Mouse (Mus musculus) right cerebral cortex, postnatal 25 days (tissue): Measurements from ENCODE around the gene Cobl.

ENCODE experiments used
- DNase-seq: peaks from one replicate; pipeline ENCODE4 v3.0.0; 2022

Gene Cobl

DNA sequence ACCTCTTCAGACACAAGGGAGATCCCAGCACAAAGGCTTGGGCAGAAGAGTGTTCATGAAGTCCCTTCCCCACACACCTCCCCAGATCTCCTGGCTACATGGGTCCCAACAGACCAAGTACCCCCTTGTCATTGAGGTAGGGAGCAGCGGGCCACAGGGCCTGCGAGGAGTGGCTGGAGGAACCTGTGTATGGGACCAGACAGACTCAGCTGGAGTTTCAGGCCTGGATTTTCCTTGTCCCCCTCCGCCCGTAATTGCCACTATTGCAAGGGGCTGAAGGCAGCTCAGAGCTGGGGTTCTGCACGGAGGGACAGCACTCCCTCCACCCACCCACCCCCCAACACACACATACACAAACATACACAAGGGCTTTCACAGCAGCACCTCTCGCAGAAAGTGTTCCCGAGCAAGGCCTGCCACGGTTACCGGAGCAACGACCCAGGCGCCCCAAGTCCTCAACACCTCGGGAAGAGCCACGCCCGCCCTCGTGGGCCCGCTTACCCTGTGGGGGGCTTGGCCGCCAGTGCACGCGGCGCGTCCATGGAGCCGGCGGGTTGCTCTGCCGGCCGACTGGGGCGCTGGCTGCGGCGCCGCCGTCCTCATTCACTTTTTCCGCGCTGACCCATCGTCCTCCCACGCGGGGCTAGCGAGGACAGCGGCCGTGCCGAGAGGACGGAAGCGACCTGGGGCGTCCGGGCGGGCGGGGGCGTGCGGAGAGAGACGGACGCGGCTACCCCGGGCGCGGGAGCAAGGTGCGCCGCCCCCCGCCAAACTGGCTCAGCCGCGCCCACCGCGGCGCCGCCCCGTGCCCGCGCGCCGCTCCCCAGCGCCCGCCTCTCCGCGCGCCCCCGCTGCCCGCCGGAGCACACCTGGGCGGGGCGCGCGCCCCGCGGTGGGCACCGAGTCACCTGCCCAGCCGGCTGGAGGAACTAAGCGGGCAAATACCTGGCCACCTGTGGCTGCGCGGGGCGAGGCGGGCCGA is at the start of gene Cobl:
Cobl (minus strand) TSS at position 780 of the 982 bp plus-strand sequence.
- peak; percentile 56 for DNase-seq

DNA sequence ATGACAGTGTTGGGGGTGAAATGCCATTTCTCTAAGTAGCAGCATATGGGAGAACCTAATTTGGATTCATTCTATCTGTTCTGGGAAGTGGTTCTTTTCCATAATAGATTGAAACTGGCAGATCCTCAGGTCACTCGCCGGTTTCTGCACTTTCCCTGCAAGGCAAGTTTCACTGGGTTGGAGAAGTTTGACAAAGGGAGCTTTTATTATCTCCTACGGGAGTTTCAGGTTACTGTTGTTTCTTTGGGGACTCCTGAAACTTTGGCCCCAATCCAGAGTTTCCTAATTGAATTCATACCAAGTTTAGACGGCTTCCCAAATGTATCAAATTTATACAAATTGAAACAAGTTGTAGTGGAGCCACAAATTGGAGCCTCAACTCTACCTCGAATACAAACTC is 49.0 kb upstream of the Cobl start:
- DNase-seq = no peak

DNA sequence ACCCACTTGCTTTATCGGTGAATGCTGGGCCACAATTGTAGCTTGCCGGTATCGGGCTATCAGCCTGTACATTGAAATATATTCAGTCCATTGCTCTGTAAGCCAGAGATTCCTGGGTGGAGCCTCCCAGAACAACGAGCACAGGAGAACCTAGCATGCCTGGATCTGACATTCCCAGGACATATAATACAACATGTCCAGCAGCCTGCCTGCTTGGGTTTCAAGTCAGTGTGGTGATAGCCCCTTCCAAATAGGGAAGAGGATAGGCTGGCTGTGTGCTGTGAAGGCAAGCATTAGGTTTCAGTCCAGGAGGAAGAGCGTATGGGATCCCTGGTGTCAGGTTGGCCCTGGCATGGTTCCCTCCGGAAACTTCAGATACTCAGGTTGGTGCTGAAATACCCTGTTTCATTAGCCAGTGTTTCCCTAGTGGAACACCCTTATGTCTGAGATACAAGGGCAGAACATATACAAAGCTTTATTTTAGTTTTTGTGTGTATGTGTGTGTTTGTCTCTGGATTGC is 41.7 kb upstream of the Cobl start:
- no peak for DNase-seq

DNA sequence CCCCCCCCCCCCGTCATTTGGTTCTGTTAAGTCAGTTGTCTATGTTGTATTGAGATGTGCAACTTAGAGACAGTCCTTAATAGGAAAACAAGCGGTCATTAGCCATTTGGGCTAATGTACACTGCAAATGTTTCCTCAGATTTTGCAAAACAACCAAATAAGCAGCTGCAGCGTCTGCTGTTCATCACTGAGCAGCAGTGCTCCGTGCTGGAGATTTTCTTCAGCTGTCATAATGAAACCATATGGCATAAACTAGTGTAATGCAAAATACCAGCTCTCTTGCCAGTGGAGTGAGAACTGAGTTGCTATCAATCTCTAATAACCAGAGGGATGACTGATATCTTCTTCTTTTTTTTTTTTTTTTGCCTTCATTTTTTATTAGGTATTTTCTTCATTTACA is 39.0 kb upstream of the Cobl start:
- DNase-seq = no peak

DNA sequence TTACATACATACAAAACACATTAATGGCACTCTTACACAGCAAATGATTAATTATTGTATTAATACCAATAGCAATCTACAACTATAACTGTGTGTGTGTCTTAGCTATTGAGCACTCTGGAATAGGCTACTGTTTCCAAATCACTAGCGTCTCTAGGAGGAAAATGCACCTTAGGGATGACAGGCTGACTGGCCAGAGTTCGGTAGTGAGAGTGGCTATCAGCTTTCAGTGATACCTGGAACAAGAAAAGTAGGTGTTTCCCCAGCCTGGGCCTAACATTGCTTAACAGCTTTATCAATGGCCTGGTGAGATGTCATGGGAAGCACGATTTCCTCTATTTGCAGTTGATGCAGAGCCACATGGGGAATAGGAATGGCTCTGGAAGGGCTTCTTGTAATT is 37.0 kb upstream of the Cobl start:
- no peak for DNase-seq

DNA sequence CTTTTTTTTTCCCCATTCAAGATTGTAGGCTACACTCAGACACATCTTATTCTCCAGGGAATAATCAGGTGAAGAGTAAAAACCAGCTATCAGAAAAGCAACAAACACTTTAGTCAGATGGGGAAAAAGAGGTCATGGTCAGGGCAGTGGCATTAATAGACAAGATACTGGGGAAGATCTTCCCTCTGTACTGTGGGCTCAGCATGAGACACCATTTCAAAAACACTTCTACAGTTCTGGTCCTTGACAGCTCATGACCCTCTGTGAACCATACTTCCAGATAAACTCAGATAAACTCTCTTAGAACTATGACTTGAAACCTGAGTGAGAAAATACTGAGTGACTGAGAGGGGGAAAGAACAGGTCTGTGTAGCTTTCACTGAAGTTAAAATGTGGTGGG is 29.0 kb upstream of the Cobl start:
- DNase-seq = no peak

DNA sequence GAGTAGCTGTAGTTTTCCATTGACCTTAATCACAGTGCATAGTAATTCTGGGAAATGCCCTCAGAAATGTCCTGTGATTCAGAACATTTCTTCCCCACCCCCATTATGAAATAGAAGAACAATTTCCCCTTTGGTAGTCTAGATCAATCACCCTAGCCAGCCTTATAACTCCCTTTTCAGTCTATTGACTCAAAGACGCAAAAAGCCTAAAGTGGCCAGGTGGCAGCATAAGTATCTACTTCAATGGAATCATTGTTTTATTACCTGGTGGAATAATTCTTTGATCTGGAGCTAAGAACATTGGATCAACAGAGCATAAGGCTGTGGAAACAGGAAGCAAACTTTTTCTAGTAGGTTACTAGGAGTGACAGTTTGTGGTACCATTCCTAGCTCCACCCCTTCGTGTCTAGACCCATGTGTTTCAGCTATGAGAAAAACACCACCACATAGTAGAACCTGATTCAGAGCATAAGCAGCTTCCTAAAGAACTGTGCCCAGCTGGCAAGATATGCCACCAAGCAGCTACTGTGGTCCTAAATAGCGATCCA is 15.2 kb upstream of the Cobl start:
- DNase-seq = no peak

DNA sequence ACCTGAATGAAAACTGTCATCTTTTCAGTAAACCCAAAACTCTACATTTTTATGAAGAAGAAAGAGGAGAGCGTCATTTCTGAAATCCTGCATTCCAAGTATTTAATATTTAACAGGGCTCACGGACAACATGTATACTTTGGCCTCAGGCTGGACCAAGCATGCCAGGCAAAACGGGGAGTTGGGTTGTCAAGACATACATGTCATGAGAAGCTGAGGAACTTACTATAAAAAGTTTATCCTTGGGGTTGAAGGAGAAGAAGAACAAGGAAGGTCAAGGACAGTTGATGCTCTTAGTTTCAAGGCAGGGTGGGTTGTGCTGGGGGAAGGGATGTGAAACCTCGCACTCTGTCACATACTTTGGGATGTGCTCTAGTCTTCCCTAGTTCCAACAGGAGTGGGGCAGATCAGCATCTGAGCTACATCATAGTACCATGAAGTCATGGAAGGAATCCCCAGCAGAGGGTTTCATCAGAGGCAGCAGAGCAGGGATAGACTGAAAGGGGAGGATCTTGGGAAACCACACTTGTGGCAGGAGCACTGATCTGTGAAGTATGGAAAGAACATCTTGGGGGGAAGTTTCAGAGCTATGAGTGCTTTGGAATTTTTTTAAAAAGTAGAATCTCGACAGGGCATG is 9.7 kb upstream of the Cobl start:
- DNase-seq = no peak

DNA sequence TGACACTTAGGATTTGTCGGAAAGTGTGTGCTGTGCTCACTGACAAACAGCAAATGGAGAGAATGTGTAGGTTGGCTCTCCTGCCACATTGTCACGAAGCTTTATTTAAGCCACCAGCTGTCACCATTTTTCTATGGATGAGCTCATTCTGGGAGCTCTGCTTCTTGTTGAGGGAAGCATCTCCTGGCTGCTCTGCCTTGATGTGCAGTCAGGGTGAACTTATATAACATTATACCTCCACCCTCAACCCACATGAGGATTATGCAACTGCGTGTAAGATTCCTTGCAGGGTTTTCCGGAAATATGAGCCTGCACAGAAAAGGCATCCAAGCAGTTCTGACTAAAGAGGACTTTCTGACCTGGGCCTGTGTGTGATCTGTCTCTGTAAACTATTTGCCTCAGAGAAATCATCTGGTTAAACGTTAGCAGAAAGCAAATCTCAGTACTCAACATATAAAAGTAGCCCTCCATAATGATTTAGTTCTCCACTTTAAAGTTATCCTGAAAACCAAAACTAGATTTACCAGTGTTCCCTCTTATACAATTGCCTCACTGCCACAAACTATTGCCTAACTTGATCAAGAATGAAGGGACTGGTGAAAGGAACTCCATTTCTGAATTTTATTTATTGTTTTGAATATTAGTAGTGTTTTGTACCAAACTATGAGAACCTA is 9.0 kb upstream of the Cobl start:
- DNase-seq = peak; percentile 71

DNA sequence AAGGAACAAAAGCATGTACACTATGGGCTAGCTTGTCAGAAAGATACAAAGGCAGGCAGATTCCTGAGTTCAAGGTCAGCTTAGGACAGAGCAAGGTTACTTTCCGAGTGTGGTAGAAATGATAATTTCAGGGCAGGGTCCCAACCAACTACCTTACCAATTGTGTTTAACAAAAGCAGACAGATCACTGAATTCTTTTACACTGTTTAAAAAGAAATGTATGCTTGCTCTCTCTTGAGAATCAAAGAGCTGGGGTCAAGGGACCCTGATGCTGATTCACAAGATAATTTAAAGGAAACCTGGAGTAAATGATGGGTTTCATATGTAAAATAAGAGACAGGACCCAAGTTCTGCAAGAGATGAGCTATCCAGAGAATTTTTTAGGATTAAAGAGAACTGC is 4.9 kb upstream of the Cobl start:
- DNase-seq = no peak

DNA sequence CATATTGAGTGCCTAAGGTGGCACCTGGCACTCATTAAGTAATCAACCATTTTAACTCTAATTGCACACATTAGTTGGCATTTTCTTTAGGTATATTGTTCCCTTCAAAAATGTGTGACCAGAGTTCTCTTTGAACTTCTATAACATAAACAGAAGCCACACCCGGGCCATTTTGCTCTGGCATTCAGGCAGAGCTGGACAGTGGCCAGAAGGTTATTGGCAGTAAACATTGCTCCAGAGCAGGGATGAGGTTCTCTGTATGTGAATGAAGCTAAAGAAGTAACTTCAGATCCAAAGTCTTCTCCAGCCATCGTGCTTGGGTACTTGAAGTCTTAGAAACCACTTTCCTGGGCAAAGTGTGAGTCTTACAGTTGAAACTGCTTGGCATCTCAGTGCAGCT is 3.9 kb upstream of the Cobl start:
- DNase-seq = no peak

DNA sequence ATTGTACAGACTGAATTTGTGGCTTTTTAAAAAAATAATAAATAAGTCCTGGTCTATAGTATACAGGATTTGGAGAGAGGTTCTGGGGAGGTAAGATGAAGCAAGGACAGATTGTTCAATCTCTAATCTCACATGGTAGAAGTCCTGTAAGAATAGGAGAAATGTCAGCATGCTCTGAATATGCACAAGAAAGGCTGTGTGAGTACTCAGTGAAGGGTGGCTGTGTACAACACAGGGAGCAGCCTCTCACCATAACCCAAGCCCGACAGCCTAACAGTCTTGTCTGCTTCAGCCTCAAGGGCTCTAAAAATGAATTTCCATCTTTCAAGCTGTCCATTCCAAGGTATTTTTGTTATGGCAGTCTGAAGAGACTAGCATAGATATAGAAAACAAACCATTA is 3.1 kb upstream of the Cobl start:
- DNase-seq = no peak

DNA sequence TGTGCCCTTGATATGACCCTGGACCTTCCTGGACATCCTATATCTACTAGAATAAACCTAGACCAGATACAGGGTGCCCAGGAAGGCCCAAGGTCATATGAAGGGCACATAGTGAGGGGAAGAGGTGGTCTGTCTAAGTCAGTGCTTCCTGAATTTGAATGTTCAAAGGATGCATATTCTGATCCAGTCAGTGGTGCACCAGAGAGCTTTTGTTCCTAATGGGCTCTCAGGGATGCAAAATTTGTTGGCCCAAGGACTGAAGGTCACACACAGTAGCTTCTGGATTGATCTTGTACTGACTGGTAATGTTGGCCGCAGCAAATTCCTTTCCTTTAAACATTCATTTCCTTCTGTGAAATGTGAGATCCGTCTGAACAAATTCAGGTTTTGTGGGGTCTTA is 2.5 kb upstream of the Cobl start:
- DNase-seq = no peak

DNA sequence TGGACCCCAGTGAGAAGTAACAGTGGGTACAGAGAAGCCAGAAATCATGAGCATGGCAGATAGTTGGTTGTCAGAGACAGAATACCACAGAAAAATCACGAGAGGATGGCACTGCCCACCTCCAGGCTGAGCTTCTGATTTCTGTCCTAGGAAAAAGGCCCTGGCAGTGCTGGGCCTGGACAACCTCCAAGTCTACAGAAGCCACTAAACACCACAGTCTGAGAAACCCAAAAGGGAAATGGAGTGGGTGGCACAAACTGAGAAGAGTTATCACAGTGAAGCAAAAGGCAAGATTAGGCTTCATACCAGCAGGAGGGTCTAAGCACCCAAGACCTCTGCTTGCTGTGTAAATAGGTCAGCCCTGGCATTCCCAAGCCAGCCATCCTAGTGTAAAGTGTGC is 1.8 kb upstream of the Cobl start:
- no peak for DNase-seq

DNA sequence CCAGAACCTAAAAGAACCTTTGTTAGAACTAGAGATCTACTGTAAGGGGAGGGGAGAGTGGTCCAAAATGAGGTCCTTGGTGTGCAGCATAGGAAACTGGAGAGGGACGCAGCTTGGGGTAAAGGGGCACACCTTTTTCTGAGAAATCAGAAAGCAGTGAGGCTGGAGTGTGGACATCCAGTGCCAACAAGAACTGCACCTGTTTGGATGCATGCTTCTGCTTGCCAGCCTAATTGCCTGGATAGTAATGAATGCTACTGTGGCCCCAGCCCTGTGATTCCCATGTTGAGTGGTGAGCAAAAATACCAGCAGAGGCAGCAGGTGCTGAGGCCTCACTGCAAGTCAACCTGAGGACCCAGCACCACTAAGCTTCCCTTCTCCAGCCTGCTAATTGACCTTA is 469 bp upstream of the Cobl start:
- no peak for DNase-seq

DNA sequence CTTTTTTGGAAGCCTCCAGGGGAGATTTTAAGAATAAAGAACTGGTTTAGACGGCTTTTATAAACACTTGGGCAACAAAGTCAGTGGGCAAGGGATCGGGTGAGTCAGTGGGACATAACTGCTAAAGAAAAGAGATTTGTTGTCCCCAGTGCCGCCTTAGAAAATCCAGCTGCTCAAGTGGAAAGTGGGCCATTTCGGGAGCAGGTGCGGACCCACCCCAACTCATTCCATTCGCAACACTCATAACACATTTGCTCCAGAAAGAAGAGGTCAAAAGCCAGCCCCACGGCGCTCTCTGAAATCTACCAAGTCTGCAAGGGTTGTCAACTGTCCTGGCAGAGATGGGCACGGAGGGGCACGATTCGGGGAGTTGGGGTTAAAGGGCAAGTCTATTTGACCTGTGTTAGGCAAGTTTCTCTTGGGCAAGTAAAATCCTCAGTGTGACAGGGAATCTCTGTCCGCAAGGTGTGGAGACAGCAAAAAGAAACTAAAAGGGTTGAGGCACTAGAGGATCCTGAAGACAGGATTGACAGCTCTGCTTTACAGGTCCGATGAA is 1.1 kb downstream of the Cobl start:
- DNase-seq = no peak

DNA sequence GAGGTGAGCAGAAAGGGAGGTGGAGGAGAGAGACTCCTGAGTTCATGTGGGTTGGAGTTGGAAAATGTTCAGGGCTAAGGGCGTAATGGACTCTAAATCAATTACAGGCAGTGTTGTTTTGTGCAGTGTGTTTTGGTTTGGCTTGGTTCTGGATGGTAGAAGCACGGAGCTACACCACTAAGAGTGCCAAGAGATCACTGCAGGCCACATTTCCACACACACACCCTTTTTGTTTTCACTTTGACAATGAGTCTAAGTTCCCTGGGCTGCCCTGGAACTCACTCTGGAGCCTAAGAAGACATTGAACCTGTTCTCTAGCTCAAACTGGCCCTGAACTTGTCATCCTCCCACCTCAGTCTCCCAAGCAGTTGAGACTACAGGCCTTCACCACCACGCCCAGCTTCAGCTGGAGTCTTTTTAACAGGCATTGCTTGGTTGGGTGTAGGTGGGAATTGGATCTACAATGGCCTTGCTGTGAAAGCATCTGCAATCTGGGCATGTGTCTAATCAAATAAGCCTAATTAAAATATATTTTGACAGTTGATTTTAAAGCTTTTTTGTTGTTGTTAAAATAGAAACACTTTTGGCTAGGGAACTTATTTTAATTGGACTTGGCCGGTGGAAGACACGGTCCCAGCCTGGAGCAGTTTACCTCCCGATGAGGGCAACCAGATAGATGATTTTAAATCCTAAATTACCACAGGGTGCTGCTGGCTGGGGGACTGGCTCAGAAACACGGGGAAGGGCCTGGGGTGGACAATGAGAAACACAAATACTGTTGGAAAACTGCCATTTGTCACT is 4.8 kb downstream of the Cobl start:
- DNase-seq = no peak

DNA sequence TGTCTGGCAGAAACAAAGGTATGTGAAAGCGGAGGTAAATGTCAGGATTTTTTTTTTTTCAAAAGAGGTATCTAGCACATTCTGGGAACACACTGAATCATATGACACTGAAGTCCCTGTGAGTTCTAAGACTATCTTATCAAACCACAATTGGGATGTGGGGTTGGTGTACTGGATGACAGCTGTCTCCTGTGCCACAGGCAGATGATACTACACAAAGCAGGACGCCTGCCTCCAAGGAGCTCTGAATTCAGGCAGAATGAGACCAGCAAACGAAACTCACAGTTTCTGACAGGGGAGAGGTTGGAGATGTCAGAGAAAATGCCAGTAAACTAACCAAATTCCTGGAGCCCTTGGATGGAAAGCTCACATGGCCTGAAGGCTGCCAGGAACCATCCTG is 5.9 kb downstream of the Cobl start:
- no peak for DNase-seq

DNA sequence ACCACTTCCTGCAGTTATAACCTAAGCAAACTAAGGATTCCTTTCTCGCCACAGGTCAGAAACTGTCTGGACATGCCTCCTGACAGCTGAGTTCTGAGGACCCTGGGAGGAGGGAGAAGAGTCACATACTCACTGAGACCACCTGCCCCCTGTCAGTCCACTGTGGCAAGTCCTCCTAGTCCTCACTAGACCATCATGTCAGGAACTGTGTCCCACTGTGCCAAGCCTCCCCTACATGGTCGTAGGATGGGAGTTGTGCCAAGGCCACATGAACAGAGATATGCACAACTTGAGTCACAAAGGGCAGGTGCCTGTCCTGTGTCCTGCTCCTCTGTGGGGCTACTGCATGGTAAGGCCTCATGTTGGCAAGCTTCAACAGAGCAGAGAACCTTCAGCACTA is 6.4 kb downstream of the Cobl start:
- DNase-seq = no peak

DNA sequence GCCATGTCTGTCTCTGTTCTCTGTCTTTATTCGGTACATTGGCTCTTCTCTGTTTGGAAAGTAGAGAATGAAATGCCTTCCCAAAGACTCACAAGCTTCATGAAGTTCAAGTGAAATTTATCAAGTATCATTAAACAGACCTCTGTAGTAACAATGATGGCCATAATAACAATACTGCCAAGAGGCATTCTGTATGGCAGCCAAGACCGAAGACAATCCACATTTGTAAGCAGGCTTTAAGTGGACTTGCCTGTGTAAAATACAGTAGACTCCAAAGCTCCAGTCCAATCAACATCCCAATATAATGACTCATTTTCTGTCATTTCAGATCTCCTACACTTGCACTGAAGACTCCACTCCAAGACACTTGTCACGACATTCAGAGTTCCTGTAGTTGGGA is 16.7 kb downstream of the Cobl start:
- no peak for DNase-seq

DNA sequence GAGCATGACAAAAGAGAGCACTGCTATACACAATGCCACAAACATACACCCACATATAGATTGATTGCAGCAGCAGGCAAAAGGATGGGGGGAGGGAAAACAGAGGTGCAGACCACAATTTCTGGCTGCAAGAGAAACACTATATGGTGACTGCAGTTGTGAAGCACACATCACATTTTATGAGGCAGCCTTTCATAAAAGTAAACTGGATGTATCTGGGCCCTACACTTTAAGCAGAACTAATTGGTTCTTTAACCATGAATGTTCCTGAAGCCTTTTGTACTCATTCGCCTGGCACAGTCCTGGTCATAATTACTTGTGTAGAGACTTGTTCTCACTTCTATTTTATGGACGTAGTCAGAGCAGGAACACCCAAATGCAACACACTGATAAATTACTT is 19.5 kb downstream of the Cobl start:
- DNase-seq = no peak

DNA sequence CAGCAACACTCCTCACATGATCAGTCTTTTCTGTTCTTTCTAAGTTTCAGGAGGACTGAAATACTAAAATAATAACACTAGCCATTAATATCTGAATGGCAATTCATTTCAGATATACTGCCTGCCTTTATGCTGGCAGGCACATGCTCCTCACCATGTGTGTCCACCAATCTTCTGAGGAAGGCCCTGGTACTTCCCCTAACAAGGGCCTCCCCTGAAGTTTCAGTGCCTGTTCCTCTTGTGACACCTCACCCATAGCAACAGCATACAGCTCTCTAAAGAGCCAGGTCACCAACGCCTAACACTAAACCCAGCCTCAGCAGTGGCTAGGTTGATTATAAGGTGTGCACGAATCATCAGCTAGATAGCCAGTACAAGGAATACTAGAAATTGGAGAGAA is 20.5 kb downstream of the Cobl start:
- no peak for DNase-seq
